Mouse (Mus musculus): ENCODE measurements around the gene Tube1. TPM values are rescaled to one million over a fixed set of nuclear protein-coding genes. Genes with fewer than 3 reads are reported as not detected.

Tube1 gene
- polyA plus RNA-seq, 1 experiment from 2014 or later = 7.1 TPM

DNA sequence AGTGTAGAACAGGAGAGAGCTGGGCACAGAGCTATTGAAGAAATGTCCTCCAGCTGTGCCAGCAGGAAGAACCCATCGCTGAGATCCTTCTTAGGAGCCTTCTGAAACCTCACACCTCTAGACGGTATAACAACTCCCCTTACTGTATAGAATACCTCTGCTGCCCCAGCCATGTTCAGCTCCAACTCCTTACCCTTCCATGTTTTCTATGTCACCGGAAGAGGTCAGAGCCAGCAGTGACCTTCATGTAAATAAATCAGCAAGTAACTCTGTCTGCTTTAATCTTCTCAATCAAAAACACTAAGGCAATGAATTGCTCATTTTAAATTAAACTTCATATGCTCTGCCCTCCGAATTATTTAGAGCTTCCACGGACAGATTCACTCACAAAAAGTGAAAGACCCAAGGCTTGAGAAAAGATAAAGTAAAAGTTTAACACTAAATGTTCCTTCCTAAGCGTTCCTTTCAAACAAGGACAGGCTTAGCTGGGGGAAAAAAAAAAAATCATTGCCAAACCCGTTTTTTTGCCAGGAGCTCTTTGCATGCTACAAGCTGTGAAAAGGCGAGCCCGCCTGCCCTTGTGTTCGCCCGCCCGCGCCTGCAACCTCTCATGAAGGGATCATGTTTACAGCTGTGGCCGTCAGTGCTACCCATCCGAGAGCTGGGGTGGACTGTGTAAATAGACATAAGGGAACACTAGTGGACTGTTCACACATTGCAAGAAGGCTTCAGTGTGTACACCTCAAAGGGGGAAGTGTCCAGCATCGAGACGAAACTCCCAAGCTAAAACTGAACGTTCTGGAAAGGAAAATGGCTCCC lies 29.1 kb downstream of the Tube1 start:
- H3K9ac ChIP-seq (ENCODE audit: low read depth, low read length) = no peak overlapping the region
- ATAC-seq = no peak
- no peaks in the 10 kb centered on the region for H3K9me3 ChIP-seq (replicated peaks; ENCODE audit: control insufficient read depth, low read length, poor library complexity, severe bottlenecking)
- no peak overlapping the region for H3K4me2 ChIP-seq (ENCODE audit: low read length)
- H3K27ac ChIP-seq (ENCODE audit: low read length) = no peak overlapping the region
- H3K36me3 ChIP-seq (ENCODE audit: control insufficient read depth, insufficient read depth, low read length) = no peaks in the 10 kb centered on the region
- H3K4me3 ChIP-seq (ENCODE audit: low read depth, low read length) = no peak overlapping the region
- H3K27me3 ChIP-seq (ENCODE audit: control insufficient read depth, insufficient read depth, low read depth, low read length) = no peaks in the 10 kb centered on the region
- 41% methylated on average over 18 of the region's 18 CpGs for WGBS
- peaks cover 18% of the 10 kb centered on the region for H3K4me1 ChIP-seq (ENCODE audit: control insufficient read depth, insufficient read depth, low read length)

- no peaks in the 10 kb centered on the region for H3K9me3 ChIP-seq (replicated peaks; ENCODE audit: control insufficient read depth, low read length, poor library complexity, severe bottlenecking)
- no peak within 1 kb of the TSS for H3K4me3 ChIP-seq (ENCODE audit: low read depth, low read length)
- H3K27ac ChIP-seq (ENCODE audit: low read length) = no peak within 1 kb of the TSS
- H3K4me1 ChIP-seq (ENCODE audit: control insufficient read depth, insufficient read depth, low read length) = peaks cover 18% of the 10 kb centered on the region
- no peak within 1 kb of the TSS for H3K4me2 ChIP-seq (ENCODE audit: low read length)
- WGBS = 92% methylated on average over 10 of the region's 10 CpGs
- no peaks in the 10 kb centered on the region for H3K36me3 ChIP-seq (ENCODE audit: control insufficient read depth, insufficient read depth, low read length)
- no peak for ATAC-seq
- H3K9ac ChIP-seq (ENCODE audit: low read depth, low read length) = no peak within 1 kb of the TSS
- no peaks in the 10 kb centered on the region for H3K27me3 ChIP-seq (ENCODE audit: control insufficient read depth, insufficient read depth, low read depth, low read length)
These were observed 29.9 kb downstream of the Tube1 start, which contains the start of gene Ccn6 for GRCm38 (mm10) chr10:39163694-39164093. Gene Ccn6, minus strand, starts transcription at chr10:39163794.

GRCm38 (mm10) chr10:39165632-39166115 lies 31.9 kb downstream of the Tube1 start:
- WGBS = 6% methylated on average over 11 of the region's 11 CpGs
- Histone ChIP-seq H3K9me3 (replicated peaks; ENCODE audit: control insufficient read depth, low read length, poor library complexity, severe bottlenecking) (no peaks in the 10 kb centered on the region), H3K27ac (ENCODE audit: low read length) (peak overlapping the region; percentile 95), H3K36me3 (ENCODE audit: control insufficient read depth, insufficient read depth, low read length) (no peaks in the 10 kb centered on the region), H3K27me3 (ENCODE audit: control insufficient read depth, insufficient read depth, low read depth, low read length) (no peaks in the 10 kb centered on the region), H3K4me3 (ENCODE audit: low read depth, low read length) (peak overlapping the region; percentile 43), H3K9ac (ENCODE audit: low read depth, low read length) (peak overlapping the region; percentile 70), H3K4me2 (ENCODE audit: low read length) (peak overlapping the region; percentile 55), H3K4me1 (ENCODE audit: control insufficient read depth, insufficient read depth, low read length) (peaks cover 20% of the 10 kb centered on the region)
- ATAC-seq = peak; percentile 50

DNA sequence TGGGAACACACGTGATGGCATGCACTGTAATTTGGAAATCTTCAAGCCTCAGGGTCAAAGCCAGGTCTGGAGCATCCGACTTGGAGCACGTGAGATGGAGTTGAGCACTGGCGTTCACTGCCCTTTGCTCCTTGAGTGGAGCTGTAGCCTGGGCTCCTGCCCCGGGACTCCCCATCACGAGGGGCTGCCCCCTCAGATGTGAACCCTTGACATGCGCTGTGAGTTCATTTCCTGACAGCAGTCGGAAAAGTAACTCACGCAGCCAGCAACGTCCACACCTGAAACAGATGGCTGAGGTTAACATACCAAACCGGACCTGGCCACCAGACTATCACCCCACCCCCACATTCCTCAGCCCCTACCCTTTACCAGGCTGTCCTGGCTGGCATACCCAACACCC lies 33.8 kb downstream of the Tube1 start:
- no peak for ATAC-seq
- H3K4me1 ChIP-seq (ENCODE audit: control insufficient read depth, insufficient read depth, low read length) = peaks cover 30% of the 10 kb centered on the region
- 85% methylated on average over 11 of the region's 11 CpGs for WGBS
- no peak overlapping the region for H3K4me2 ChIP-seq (ENCODE audit: low read length)
- H3K27me3 ChIP-seq (ENCODE audit: control insufficient read depth, insufficient read depth, low read depth, low read length) = no peaks in the 10 kb centered on the region
- no peak overlapping the region for H3K9ac ChIP-seq (ENCODE audit: low read depth, low read length)
- H3K4me3 ChIP-seq (ENCODE audit: low read depth, low read length) = no peak overlapping the region
- no peaks in the 10 kb centered on the region for H3K9me3 ChIP-seq (replicated peaks; ENCODE audit: control insufficient read depth, low read length, poor library complexity, severe bottlenecking)
- H3K36me3 ChIP-seq (ENCODE audit: control insufficient read depth, insufficient read depth, low read length) = no peaks in the 10 kb centered on the region
- no peak overlapping the region for H3K27ac ChIP-seq (ENCODE audit: low read length)

- Histone ChIP-seq H3K4me2 (ENCODE audit: low read length) (peak overlapping the region; percentile 70; the same call in 1 of the 2 replicates), H3K4me1 (ENCODE audit: control insufficient read depth, insufficient read depth, low read length) (peaks cover 37% of the 10 kb centered on the region), H3K9me3 (replicated peaks; ENCODE audit: control insufficient read depth, low read length, poor library complexity, severe bottlenecking) (no peaks in the 10 kb centered on the region), H3K36me3 (ENCODE audit: control insufficient read depth, insufficient read depth, low read length) (no peaks in the 10 kb centered on the region), H3K27ac (ENCODE audit: low read length) (peak overlapping the region; percentile 8; the same call in 1 of the 2 replicates), H3K4me3 (ENCODE audit: low read depth, low read length) (no peak overlapping the region), H3K27me3 (ENCODE audit: control insufficient read depth, insufficient read depth, low read depth, low read length) (no peaks in the 10 kb centered on the region), H3K9ac (ENCODE audit: low read depth, low read length) (no peak overlapping the region)
- no peak for ATAC-seq
- WGBS = 42% methylated on average over 9 of the region's 9 CpGs
These were observed 35.9 kb downstream of the Tube1 start for GRCm38 (mm10) chr10:39169642-39170041.

DNA sequence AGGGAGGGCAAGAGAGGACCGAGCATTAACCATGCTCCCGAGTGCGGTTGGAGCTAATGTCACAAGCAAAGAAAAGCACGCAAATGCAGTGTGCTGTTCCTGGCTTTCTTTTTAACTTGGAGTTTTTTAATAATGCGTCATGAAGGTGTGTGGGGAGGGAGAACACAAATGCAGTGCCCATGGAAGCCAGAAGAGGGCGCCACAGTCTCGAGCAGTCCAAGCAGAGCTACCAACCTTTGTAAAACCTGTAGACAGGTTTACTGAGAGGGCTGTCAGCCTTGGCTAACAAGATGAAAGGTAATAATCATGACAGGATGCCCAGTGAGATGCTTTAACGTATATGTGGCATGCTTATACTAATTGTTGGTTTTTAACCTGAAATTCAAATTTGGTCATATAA lies 36.4 kb downstream of the Tube1 start:
- H3K4me1 ChIP-seq (ENCODE audit: control insufficient read depth, insufficient read depth, low read length) = peaks cover 34% of the 10 kb centered on the region
- WGBS = 6% methylated on average over 8 of the region's 8 CpGs
- H3K4me2 ChIP-seq (ENCODE audit: low read length) = peak overlapping the region; percentile 70
- no peak overlapping the region for H3K4me3 ChIP-seq (ENCODE audit: low read depth, low read length)
- H3K9me3 ChIP-seq (replicated peaks; ENCODE audit: control insufficient read depth, low read length, poor library complexity, severe bottlenecking) = no peaks in the 10 kb centered on the region
- H3K27ac ChIP-seq (ENCODE audit: low read length) = peak overlapping the region; percentile 8; the same call in 1 of the 2 replicates
- peak; percentile 15 for ATAC-seq
- H3K9ac ChIP-seq (ENCODE audit: low read depth, low read length) = no peak overlapping the region
- H3K27me3 ChIP-seq (ENCODE audit: control insufficient read depth, insufficient read depth, low read depth, low read length) = no peaks in the 10 kb centered on the region
- H3K36me3 ChIP-seq (ENCODE audit: control insufficient read depth, insufficient read depth, low read length) = no peaks in the 10 kb centered on the region

- Histone ChIP-seq H3K27me3 (ENCODE audit: control insufficient read depth, insufficient read depth, low read depth, low read length) (no peaks in the 10 kb centered on the region), H3K4me1 (ENCODE audit: control insufficient read depth, insufficient read depth, low read length) (peaks cover 31% of the 10 kb centered on the region), H3K4me3 (ENCODE audit: low read depth, low read length) (no peak overlapping the region), H3K4me2 (ENCODE audit: low read length) (peak overlapping the region; percentile 70), H3K9ac (ENCODE audit: low read depth, low read length) (peak overlapping the region; percentile 22), H3K9me3 (replicated peaks; ENCODE audit: control insufficient read depth, low read length, poor library complexity, severe bottlenecking) (no peaks in the 10 kb centered on the region), H3K36me3 (ENCODE audit: control insufficient read depth, insufficient read depth, low read length) (no peaks in the 10 kb centered on the region), H3K27ac (ENCODE audit: low read length) (peak overlapping the region; percentile 97)
- 8% methylated on average over 6 of the region's 6 CpGs for WGBS
- peak; percentile 12; the same call in 1 of the 2 replicates for ATAC-seq
These were observed 36.9 kb downstream of the Tube1 start for GRCm38 (mm10) chr10:39170706-39171105.

- no peaks in the 10 kb centered on the region for H3K27me3 ChIP-seq (ENCODE audit: control insufficient read depth, insufficient read depth, low read depth, low read length)
- peak; percentile 95 for ATAC-seq
- no peaks in the 10 kb centered on the region for H3K9me3 ChIP-seq (replicated peaks; ENCODE audit: control insufficient read depth, low read length, poor library complexity, severe bottlenecking)
- under 1% methylated on average over 19 of the region's 19 CpGs for WGBS
- peaks cover 28% of the 10 kb centered on the region for H3K4me1 ChIP-seq (ENCODE audit: control insufficient read depth, insufficient read depth, low read length)
- H3K27ac ChIP-seq (ENCODE audit: low read length) = peak overlapping the region; percentile 97
- peak overlapping the region; percentile 70 for H3K4me2 ChIP-seq (ENCODE audit: low read length)
- no peaks in the 10 kb centered on the region for H3K36me3 ChIP-seq (ENCODE audit: control insufficient read depth, insufficient read depth, low read length)
- H3K4me3 ChIP-seq (ENCODE audit: low read depth, low read length) = peak overlapping the region; percentile 40
- peak overlapping the region; percentile 62 for H3K9ac ChIP-seq (ENCODE audit: low read depth, low read length)
These were observed 37.4 kb downstream of the Tube1 start for GRCm38 (mm10) chr10:39171134-39171533.

Measured in midbrain, embryonic 16.5 days (tissue).